Mouse (Mus musculus) ES-CJ7 (cell line): Measurements from ENCODE around the gene Topors.
"Not testable (repeated sequence)": the region's sequence is repeated elsewhere in the genome, so short reads cannot be mapped to it uniquely, and the experiment has no call there.

Source experiments
- DNase-seq: peaks from one replicate; pipeline ENCODE4 v3.0.0; 2011; ENCODE audit warnings: low read depth, low spot score

Gene Topors

DNA sequence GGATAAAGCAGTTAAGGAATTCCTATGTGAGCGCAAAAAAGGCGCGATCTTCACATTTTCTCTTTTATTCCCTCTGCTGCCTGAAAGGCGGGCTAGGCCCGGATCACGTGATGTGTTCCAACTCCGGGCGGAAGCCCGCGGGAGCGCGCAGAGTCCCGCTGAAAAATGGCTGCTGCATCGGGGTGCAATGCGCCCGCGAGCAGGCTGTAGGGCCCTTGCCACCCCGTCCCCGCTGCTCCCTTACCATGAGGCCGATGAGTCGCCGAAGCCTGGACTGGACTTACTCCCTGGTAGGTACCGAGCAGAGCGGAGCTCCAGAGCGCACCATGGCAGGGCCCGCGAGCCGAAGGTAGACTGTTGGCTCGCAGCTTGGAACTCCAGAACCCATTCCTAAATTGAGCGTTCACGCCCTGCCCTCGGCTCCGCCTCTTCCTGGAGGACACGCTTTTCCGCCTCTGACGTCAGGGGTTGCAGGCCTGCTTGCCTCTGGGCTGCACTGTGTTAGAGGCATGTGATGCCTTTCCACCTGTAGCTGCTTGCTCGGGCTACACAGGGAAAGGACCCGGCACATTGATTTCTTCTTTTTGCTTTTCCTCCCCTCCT, at the start of gene Topors, which contains the start of gene Smim27:
TSS of gene Topors (minus strand) at position 421 of the 603 bp plus-strand sequence.
TSS of gene Smim27 (plus strand) at position 150 of the 603 bp plus-strand sequence.
- DNase-seq: peak; percentile 98

DNA sequence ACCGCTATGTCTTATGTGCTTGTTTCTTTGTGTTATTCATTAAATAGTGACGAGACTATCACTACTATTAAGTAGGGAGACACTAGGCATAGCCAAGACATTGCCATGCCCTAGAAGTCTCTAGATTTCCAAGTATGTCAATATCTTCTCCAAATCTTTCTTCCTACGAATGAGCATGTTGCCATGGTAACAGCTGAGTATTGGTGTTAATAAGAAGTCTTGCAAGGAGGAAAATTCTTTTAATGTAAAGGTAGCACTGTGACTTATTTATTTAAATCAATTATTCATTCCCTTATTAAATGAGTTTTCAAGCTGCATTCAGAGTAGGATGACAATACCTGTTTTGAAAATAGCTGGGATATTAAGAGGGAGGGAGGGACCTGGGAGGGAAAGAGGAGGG, 47.8 kb upstream of the Topors start:
- no peak for DNase-seq

DNA sequence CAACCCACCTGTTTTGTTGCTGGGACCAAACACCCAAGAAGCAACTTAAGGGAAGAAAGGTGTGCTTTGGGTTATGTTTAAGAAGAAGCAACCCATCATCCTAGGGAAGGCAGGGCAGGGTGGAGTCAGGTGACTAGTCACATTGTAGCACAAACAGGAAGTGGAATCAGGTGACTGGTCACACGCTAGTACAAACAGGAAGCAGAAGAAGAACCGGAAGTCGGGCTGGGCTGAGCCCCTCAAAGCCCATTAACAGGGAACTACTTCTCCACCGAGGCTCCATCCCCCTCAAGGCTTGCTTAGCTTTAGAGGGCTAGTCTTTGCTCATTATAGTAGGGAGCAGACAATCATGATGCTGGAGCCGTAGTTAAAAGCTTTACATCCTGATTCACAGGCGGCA, 43.4 kb upstream of the Topors start:
- DNase-seq: no peak

DNA sequence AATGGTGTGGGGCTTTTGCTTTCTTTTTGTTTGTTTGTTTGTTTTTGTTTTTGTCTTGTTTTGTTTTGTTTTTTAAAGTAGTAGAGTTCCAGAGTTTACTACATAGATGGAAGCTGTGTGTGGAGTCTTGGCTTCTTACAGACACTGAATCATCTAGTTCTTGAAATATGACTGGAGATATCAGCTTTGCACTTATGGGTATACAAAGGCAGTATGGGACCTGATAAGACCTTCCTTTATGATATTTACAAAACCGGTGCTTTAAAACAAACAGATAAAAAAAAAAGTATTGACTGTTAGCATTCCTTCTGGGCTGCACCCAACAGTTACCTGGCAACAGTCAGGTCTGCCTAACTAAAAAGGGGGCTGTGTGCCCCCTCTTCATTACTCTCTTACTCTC, 42.6 kb upstream of the Topors start:
- no peak for DNase-seq

DNA sequence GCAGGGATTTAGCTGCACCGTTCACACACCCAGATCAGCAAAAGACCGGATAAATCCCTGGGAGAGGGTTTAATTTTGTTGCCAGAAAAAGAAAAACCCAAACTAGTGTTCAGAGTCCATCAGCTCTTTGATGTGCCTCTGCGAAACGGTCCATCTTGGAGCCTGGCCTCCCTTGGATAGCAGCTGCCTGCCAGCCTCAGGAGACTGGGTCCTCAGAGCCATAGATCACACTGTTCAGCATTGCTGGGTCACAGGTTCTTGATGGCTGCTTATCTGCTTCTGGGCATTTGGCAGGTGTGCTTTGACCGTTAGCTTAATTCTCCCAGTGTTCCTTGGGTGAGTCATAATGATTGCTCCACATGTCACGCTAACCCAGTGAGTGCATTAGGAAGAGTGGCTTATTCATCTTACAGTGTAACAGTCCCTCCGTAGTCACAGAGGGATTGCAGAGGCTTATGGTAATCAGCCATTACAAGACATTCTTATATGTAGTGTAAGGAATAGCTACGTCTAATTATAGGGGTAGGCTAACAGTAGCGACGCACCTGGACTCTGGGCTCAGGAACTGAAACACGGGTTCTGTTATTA, 41.2 kb upstream of the Topors start:
- DNase-seq: no peak

DNA sequence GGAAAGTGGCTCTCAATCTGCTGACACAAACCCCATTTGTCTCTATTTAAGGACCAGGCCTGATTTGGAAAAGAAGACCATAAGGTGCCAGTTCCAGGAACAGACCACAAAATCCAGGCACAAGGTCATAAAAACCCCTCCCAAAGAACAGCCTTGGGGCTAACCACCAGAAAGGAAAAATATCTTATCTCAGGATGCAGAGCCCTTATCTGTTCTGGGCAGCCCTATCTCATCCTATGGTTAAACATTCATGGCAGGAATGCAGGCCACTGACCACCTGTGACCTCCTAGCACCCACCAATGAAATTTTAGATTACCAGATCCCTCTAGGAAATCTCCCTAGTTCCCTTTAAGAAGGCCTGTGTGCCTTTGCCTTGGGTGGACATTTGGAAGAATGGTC, 40.0 kb upstream of the Topors start:
- DNase-seq: no peak

DNA sequence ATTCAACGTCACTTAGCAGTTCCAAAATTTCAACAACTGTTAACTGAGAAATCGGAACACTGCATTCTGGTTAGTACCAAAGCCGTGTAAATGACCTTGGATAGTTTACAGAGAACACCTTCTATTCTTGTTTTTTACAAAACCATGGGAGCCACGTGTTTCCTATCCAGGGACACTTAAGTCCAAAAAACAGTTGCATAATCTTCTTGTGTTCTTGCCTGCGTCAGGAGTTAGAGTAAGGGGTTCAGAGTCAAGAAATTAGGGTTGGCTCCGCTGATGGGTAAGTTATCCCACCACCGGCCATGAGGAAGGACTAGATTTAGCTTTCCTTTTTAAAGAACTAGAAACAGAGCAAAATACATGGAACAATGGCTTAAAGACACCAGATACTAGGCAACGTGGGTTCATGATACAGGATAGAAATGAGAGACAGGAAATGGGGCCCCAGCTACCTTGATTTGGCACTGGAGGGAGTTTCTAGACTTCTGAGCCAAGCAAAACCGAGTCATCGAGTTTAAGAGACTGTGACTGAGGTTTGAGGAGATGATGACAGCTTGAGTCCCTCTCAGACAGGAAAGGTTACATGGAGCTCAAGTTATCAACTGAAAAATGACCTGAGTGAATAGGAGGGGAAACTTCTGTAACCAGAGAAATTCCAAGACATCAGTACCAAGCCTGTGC, 32.9 kb upstream of the Topors start:
- no peak for DNase-seq

DNA sequence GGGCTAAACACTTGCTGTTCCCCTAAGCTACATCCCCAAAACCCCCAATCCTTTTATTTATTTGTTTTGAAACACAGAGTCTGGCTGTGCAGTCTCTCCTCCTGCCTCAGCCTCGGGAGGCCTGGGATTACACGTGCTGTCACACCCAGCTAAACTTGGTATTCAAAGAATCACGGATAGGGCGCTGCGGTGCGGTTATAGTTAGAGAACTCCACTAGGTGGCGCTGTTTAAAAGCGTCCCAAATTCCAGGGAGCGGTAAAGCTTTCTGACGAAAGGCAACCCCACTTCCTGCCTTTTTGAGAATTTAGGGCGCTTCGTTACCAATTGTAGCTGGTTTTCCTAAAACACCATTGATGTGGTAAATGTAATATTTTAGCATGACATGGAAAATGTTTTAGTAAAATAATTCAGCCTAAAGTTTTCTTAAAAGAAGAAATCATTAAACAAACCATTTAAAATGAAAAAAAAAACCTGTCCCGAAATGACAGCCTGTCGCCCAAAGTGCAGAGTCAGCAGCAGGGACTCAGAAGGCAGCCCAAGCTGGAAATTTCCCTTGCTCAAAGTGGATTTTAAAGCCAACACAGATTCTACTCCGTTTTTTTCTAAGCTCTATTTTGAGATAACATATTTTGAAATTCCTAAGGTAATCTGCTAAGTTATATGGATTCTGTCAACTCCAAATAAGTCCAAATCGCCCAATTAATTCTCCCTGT, 31.6 kb upstream of the Topors start:
- DNase-seq: peak; percentile 85

DNA sequence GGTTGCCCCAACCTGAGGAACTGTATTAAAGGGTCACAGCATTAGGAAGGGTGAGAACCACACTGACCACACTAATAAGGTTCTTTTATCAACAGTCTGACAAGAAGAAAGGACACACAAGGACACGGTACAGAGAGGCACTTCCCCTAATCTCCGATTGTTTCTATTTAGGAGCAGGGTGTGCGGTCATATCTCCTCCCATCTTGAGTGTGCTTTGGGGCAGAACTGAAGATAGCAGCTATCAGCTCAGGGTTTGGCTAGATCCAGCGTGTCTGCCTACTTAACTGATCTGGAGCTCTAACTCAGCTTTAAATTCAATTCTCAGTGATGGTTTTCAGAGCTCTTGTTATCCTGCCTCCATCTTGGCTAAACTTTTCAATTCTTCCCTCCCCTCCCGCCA, 29.5 kb upstream of the Topors start:
- DNase-seq: no peak

DNA sequence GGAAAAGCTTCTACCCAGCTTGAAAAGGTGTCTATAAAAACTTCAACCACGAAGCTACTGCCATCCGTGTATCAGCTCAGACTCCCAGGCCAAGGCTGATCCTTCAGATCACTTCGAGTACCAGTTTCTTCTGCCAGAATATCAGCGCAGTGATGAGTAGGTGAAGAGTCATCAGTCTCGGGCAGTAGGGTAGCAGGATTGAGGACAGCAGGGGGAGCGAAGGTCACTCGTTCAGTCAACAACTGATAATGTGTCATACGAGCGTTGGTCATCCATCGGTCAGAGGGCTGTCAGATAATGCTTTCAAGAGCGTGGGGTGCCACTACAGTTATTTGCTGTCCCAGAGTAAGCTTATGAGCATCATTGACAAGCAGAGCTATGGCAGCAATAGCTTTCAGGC, 21.9 kb upstream of the Topors start:
- not testable (repeated sequence) for DNase-seq

DNA sequence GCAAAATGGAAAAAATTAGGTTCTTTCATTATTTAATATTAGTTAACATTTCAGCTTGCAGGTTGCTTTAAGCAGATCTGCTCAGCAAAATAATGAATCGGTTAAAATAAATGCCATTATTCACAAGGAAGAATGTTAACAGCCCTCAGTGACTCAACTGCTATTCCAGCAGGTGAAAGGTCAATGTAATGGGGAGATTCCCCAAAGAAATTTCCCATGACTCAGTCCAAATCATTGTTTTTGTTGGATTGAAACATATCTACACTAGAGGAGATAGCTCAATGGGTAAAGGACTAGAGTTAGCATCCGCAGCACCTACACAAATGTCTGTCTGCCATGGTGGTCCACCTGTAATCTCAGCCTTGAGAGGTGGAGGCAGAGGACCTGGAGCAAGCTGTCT, 19.4 kb upstream of the Topors start:
- DNase-seq: no peak

DNA sequence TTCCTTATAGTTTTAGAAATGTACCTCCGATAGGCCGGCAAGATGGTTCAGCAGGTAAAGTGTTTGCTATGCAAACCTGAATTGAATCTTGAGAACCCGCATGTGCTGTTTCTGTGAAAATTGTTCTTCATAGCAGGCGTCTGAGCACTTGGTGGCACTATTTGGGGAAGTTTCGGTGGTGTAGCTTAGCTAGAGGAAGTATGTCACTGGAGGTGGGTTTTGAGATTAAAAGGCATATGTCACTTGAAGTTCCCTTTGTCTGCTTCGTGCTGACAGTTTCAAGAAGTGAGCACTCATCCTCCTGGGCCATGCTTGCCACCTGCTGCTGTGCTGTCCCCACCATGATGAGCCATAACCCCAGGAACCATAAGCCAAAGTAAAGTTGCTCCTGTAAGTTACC, 17.8 kb upstream of the Topors start:
- no peak for DNase-seq

DNA sequence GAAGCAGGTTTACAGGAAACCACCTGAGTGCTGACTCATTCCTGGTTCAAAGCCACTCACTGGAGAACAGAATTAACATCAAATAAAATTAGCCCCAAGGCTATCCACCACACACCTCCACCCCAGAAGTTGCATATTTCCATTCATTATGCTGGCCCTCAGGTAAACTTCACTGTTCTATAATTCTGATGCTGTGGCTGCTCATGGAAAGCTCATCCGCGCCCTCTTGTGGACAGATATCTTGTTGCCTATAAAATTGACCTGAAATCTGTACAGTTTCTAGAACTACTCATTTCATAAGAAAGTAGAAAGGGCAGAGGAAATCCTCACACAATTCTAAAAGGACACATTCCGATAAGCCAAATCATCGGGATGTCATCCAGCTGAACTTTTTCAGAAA, 15.9 kb upstream of the Topors start:
- peak; percentile 76 for DNase-seq

DNA sequence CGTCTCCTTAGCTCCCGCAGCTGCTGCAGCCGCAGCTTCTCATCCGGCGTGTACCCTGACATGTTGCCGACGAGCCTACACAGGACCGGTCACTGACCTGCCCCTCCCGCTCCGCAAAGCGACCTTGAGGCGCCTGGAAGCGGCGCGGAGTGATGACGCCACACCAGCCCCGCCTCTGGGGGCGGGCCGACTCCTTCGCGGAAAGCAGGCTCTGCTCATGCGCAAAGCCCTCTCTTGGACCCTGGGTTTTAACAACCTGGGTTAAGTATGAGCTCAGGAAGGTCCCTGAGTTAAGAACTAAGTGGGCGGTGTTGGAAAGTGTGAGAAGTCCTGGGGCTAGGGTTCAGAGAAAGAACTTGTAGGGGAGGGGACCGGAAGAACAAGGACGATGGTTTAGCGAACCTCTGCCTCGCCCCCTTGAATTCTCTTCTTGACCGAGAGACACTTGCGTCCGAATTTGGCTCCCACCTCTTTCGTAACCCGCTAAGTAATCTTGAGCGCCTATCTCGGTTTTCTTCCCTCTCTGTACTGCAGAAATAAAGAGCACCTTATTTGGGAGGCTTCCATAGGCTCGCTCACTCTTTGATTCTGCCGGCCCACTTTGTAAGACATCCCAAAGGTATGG, 9.7 kb upstream of the Topors start, which contains the start of gene Ndufb6:
TSS of gene Ndufb6 (minus strand) at position 146 of the 625 bp plus-strand sequence.
- peak; percentile 97 for DNase-seq

DNA sequence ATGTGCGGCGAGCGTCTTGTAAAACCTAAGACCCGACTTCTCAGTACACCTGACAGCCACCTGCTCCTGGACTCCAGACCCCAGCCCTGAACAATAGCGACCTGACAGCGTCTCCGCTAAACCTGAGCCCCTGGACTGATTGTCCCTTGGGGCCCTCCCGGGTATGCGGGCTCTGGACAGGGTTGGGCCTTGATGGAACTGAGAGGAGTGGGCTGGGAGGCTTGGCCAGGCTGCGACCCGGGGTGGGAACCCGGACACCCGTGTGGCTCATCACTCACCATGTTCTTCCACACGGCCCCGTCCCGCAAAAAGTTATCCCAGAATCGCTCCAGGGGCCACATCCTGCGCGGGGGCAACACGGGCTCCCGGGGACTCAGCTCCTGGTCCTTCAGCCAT, 9.2 kb upstream of the Topors start:
- DNase-seq: no peak

DNA sequence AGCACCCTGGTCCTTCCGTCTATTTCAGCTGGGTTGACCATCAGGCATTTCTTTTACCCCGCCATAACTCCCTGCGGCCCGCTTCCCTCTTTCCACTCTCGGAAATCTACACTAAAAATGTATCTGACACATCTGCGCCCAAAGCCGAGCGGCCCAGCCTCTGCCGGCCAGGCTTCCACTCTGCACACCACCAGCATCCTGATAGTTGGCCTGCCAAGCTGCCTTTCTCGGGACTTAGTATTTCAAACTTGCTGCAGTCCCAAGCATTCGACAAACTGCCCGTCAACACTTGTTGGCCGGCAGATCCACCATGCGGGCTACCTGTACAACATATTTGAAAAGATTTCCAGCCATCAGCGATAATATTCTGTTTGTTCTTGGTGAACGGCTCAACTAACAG, 815 bp downstream of the Topors start:
- no peak for DNase-seq

DNA sequence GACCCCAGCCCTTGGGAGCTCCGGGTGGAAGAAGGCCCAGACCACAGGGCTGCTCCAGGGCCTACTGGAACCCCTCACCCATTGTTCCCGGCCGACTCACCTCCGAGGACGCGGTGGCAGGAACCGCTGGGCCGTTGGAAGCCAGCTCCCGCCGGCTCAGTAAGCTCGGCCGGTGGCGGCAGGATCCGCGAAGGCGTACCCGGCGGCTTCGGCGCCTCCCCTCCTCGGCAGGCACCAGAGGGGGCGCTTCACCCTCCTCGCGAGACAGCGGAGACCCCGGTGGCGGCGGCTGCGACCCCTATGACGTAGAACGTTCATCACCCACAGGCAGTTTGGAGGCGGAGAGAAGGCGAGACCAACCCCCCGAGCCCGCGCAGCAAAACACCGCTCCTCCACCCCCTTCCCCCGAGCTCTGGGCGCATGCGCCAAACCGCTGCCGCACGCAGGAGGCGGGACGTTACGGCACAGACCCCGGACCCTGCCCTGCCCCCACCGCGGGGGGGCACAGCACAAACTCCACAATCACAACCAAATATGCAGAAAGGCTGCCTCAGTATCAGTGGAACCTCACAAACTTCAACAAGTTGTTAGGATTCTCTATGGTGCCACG, 1.3 kb downstream of the Topors start:
- peak; percentile 96 for DNase-seq

DNA sequence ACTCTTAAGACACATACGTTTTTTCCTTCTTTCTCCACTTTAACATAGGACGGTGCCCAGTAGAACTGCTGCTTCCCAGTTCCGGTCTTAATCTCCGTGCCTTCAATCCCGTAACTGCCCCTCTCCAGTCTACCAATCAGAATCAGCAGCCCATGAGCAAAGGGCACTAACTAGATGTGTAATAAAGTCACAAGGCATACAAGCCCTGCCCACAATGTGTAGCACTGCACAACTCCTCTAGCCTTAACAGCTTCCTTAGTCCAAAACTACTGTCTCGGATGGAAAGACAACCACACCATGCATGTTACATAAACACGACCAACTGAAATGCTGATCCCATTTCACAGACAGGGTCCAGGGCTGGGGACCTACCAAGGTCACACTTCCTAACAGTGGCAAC, 2.0 kb downstream of the Topors start:
- peak; percentile 35 for DNase-seq

DNA sequence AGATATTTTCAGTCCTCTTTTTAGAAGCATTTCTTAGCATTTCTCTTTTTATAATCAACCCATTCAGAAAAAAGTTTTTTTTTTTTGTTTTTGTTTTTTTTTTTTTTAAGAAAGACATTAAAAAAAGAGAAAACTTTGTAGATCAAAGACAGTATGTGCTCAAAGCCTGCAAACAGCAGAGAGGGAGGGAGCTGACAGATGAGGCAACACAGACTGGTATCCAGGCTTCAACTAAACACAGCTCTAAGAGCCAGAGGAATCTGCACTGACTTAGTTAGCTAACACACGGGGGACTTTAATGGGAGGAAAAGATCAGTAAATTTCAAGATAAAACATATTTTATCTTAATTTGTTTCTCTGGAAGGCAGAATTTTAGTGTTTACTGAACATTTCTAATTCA, 5.3 kb downstream of the Topors start:
- DNase-seq: no peak

DNA sequence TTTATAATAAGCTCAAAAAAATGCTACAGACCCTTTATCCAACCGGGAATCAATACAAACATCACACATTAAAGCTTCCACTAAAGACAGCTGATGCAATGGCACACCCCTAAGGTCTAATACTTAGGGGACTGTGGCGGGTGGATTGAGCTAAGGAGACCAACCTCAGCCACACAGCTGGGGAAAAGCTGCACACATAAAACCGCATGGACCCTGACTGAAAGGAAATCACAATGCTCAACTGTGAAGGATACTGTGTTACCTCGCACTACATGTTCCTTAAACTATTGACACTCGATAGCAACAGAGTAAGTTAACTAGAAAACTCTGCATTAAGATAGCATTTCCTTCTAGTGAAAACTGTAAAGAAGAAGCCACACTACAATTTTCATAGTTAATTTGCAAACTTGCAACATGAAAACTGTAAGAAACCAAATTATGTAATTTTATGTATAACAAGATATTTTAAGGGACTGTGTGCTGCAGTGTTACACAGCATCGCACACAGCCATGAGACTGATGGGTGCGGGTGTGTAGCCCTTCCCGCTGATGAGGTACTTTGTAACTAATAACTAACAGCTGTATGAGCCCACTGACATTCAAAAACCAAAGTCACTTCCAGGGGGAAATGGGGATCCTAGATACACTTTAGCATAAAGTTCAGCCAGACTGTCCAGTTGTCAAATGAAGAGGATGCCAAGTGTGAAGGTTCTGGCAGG, 15.1 kb downstream of the Topors start:
- DNase-seq: no peak

DNA sequence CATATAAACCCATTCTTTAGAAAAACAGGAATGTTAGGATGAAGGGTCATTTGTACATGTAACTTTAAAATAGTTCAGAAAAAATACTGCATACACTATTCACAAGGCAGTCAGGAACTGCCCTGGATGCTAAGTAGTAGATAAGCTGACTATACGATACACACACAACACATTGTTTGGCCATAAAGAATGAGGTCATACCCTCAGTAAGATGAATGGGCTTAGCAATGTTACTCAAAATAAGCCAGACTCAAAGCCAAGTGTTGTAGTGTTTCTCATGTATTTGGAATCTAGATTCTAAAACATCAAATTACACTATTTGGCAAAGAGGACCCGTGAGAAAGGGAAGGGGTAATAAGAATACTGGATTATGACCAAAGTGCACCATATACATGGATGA, 15.9 kb downstream of the Topors start:
- DNase-seq: no peak
